Mouse (Mus musculus): ENCODE measurements around the gene Slc25a44. TPM values are rescaled to one million over a fixed set of nuclear protein-coding genes. Genes with fewer than 3 reads are reported as not detected.
"Not testable (repeated sequence)": the region's sequence is repeated elsewhere in the genome, so short reads cannot be mapped to it uniquely, and the experiment has no call there.

Gene Slc25a44
- polyA plus RNA-seq, 1 experiment: 18.5 TPM

DNA sequence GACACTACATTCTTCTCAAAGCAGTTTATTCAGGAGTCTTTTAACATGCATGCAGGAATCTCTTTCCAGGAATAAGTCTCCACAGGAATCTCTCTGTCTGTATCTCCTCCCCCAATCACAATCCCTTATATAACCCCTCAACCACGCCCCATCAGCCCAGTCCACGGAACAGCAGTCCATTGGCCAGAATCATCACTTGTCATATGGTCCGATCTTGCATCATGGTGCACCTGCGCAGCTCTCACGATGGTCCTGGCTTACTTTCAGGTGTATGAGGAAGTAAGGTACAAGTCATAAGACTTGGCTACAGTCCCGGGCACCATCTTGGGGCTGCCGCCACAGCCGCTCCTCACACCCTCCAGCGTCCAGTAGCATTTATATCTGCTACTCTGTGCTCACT, 52.3 kb downstream of the Slc25a44 start, which contains the start of gene Bglap3:
Bglap3 (minus strand) TSS at position 101 of the 400 bp plus-strand sequence.
- H3K4me3 ChIP-seq (ENCODE audit: insufficient read depth, poor library complexity, severe bottlenecking); H3K27me3 ChIP-seq (ENCODE audit: control insufficient read depth, insufficient read depth, insufficient read length); H3K79me3 ChIP-seq (ENCODE audit: low read depth); H3ac ChIP-seq (ENCODE audit: control insufficient read depth, insufficient read length, low read depth); H3K79me2 ChIP-seq (ENCODE audit: control insufficient read depth, insufficient read depth); H3K36me3 ChIP-seq (ENCODE audit: control insufficient read depth, insufficient read depth): not testable (repeated sequence)

DNA sequence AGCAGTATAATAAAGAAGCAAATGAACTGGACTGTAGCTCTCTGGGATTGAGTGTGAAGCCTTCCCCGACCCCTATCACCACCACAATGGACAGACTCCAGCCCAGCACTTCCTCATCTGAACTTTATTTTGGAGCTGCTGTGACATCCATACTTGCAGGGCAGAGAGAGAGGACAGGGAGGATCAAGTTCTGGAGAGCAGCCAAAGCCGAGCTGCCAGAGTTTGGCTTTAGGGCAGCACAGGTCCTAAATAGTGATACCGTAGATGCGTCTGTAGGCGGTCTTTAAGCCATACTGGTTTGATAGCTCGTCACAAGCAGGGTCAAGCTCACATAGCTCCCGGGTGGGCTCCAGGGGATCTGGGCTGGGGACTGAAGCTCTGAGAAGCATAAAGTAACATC, 56.4 kb downstream of the Slc25a44 start:
- not testable (repeated sequence) for H3K4me3 ChIP-seq (ENCODE audit: insufficient read depth, poor library complexity, severe bottlenecking); H3K36me3 ChIP-seq (ENCODE audit: control insufficient read depth, insufficient read depth); H3K27me3 ChIP-seq (ENCODE audit: control insufficient read depth, insufficient read depth, insufficient read length); H3ac ChIP-seq (ENCODE audit: control insufficient read depth, insufficient read length, low read depth); H3K79me3 ChIP-seq (ENCODE audit: low read depth); H3K79me2 ChIP-seq (ENCODE audit: control insufficient read depth, insufficient read depth)

GRCm38 (mm10) chr3:88367517-88367916, 57.4 kb downstream of the Slc25a44 start:
- not testable (repeated sequence) for H3K36me3 ChIP-seq (ENCODE audit: control insufficient read depth, insufficient read depth); H3K79me3 ChIP-seq (ENCODE audit: low read depth); H3ac ChIP-seq (ENCODE audit: control insufficient read depth, insufficient read length, low read depth); H3K79me2 ChIP-seq (ENCODE audit: control insufficient read depth, insufficient read depth); H3K4me3 ChIP-seq (ENCODE audit: insufficient read depth, poor library complexity, severe bottlenecking); H3K27me3 ChIP-seq (ENCODE audit: control insufficient read depth, insufficient read depth, insufficient read length)

DNA sequence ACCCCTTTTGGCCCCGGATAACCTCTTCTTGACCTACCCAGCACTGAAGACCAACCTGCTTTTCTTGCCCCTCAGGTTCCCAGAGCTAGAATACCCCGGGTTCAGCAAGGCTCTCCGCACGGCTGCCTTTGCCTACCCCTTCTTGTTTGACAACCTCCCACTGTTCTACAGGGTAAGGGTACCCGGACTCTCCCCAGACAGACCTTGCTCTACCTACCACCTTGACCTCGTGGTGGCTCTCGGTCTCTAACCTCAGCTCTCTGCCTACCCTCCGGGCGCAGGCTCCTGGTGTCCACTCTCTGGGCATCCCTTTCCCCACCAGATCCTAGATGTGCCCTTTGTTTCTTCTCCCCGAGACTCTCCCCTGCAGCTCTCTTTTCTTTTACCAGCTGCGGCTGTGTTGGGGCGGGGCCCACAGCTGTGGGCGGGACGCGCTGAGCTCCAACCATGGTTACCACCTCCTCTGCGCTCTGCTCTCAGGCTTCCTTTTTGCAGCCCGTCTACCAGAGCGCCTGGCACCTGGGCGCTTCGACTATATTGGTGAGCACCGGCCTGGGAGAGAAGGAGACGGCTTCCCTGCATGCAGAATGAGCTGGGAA, 58.0 kb downstream of the Slc25a44 start:
- H3ac ChIP-seq (ENCODE audit: control insufficient read depth, insufficient read length, low read depth); H3K4me3 ChIP-seq (ENCODE audit: insufficient read depth, poor library complexity, severe bottlenecking); H3K79me2 ChIP-seq (ENCODE audit: control insufficient read depth, insufficient read depth); H3K79me3 ChIP-seq (ENCODE audit: low read depth); H3K27me3 ChIP-seq (ENCODE audit: control insufficient read depth, insufficient read depth, insufficient read length): not testable (repeated sequence)
- H3K36me3 ChIP-seq (ENCODE audit: control insufficient read depth, insufficient read depth): peaks cover 12% of the 10 kb centered on the region

DNA sequence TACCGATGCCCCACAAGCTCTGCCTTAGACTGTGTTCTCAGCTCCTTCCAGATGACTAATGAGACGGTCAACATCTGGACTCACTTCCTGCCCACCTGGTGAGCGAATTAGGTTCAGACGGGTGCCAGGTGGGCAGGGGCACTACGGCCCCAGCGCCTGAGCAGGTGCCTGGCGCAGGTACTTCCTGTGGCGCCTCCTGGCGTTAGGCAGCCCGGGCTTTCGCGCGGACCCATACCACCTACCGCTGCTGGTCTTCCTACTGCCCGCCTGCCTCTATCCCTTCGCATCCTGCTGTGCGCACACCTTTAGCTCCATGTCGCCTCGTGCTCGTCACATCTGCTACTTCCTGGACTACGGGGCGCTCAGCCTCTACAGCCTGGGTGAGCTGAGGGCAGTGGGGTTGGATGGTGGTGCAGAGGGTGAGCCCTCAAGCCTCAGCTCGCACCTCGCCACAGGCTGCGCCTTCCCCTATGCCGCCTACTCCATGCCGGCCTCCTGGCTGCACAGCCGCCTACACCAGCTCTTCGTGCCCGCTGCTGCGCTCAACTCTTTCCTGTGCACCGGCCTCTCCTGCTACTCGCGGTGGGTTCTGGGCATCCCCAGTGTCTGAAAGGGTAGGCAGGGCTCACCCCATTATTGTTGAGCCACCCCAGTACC, 59.1 kb downstream of the Slc25a44 start:
- peaks cover 18% of the 10 kb centered on the region for H3K36me3 ChIP-seq (ENCODE audit: control insufficient read depth, insufficient read depth)
- TF ChIP-seq CEBPB (IDR thresholded peaks at IDR 0.05; ENCODE audit: low read depth): no peak
- TF ChIP-seq MAX (IDR thresholded peaks at IDR 0.05): no peak
- no peak for TF ChIP-seq MYOD1 (IDR thresholded peaks at IDR 0.05; ENCODE audit: control insufficient read depth, insufficient read length, low read depth)
- TF ChIP-seq USF1 (IDR thresholded peaks at IDR 0.05; ENCODE audit: low read depth): no peak
- TF ChIP-seq CTCF (IDR thresholded peaks at IDR 0.05; ENCODE audit: control insufficient read depth, insufficient read depth, insufficient read length): no peak
- TF ChIP-seq MYOG (IDR thresholded peaks at IDR 0.05; ENCODE audit: control insufficient read depth, extremely low read depth, insufficient read length): no peak
- no peak for TF ChIP-seq FOSL1 (IDR thresholded peaks at IDR 0.05; ENCODE audit: insufficient read depth, low read length, poor library complexity, severe bottlenecking)
- no peak overlapping the region for H3K4me3 ChIP-seq (ENCODE audit: insufficient read depth, poor library complexity, severe bottlenecking)
- H3ac ChIP-seq (ENCODE audit: control insufficient read depth, insufficient read length, low read depth): no peak overlapping the region
- H3K27me3 ChIP-seq (ENCODE audit: control insufficient read depth, insufficient read depth, insufficient read length): no peaks in the 10 kb centered on the region
- H3K79me3 ChIP-seq (ENCODE audit: low read depth): no peaks in the 10 kb centered on the region
- no peaks in the 10 kb centered on the region for H3K79me2 ChIP-seq (ENCODE audit: control insufficient read depth, insufficient read depth)

GRCm38 (mm10) chr3:88364337-88364736, 60.6 kb downstream of the Slc25a44 start, which contains the start of gene Paqr6:
Gene Paqr6, plus strand, starts transcription at chr3:88364584.
- peaks cover 32% of the 10 kb centered on the region for H3K36me3 ChIP-seq (ENCODE audit: control insufficient read depth, insufficient read depth)
- no peak for TF ChIP-seq USF1 (IDR thresholded peaks at IDR 0.05; ENCODE audit: low read depth)
- TF ChIP-seq MAX (IDR thresholded peaks at IDR 0.05): no peak
- no peak for TF ChIP-seq MYOD1 (IDR thresholded peaks at IDR 0.05; ENCODE audit: control insufficient read depth, insufficient read length, low read depth)
- TF ChIP-seq CTCF (IDR thresholded peaks at IDR 0.05; ENCODE audit: control insufficient read depth, insufficient read depth, insufficient read length): no peak
- no peak for TF ChIP-seq CEBPB (IDR thresholded peaks at IDR 0.05; ENCODE audit: low read depth)
- no peak for TF ChIP-seq FOSL1 (IDR thresholded peaks at IDR 0.05; ENCODE audit: insufficient read depth, low read length, poor library complexity, severe bottlenecking)
- TF ChIP-seq MYOG (IDR thresholded peaks at IDR 0.05; ENCODE audit: control insufficient read depth, extremely low read depth, insufficient read length): no peak
- no peak within 1 kb of the TSS for H3ac ChIP-seq (ENCODE audit: control insufficient read depth, insufficient read length, low read depth)
- H3K27me3 ChIP-seq (ENCODE audit: control insufficient read depth, insufficient read depth, insufficient read length): no peaks in the 10 kb centered on the region
- no peaks in the 10 kb centered on the region for H3K79me3 ChIP-seq (ENCODE audit: low read depth)
- H3K79me2 ChIP-seq (ENCODE audit: control insufficient read depth, insufficient read depth): no peaks in the 10 kb centered on the region
- H3K4me3 ChIP-seq (ENCODE audit: insufficient read depth, poor library complexity, severe bottlenecking): no peak within 1 kb of the TSS

DNA sequence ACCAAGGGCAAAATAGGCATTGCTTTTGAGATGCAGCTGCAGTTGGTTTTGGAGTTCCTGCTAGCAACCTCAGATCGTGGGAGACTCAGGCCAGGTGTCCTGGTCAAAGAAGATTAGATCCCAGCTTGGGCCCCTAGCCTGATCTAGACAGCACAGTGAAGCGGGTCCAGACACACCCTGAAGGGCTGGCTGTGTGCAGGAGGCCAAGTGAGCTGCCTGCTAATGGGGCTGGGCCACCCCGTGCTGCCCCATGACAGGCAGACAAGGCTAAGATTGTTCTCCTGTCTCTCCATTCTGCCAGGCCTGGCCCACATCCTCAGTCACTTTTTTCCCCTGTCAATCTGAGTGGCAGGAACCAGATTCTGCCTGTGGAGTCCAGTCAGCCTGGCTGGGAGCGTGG, 61.2 kb downstream of the Slc25a44 start:
- Histone ChIP-seq H3K36me3 (ENCODE audit: control insufficient read depth, insufficient read depth) (peaks cover 37% of the 10 kb centered on the region), H3K79me2 (ENCODE audit: control insufficient read depth, insufficient read depth) (no peaks in the 10 kb centered on the region), H3K27me3 (ENCODE audit: control insufficient read depth, insufficient read depth, insufficient read length) (no peaks in the 10 kb centered on the region), H3K79me3 (ENCODE audit: low read depth) (no peaks in the 10 kb centered on the region), H3K4me3 (ENCODE audit: insufficient read depth, poor library complexity, severe bottlenecking) (no peak overlapping the region), H3ac (ENCODE audit: control insufficient read depth, insufficient read length, low read depth) (no peak overlapping the region)
- TF ChIP-seq MYOD1 (IDR thresholded peaks at IDR 0.05; ENCODE audit: control insufficient read depth, insufficient read length, low read depth): no peak

Measured in C2C12 (cell line).